Mouse (Mus musculus) hematopoietic multipotent progenitor cell, adult 10-12 weeks (in vitro differentiated cells): ENCODE data around the gene Ssu2. TPM values are rescaled to one million over a fixed set of nuclear protein-coding genes. Genes with fewer than 3 reads are reported as not detected.

Source experiments
- polyA plus RNA-seq: library from polyadenylated mRNA; stranded (reverse); fragments of >175 nt; gene quantifications from 2 replicates; pipeline ENCODE4 v1.2.3, GENCODE M21; 2012; ENCODE audit warnings: low replicate concordance

Ssu2 gene
- polyA plus RNA-seq = not detected in 2 replicates

DNA sequence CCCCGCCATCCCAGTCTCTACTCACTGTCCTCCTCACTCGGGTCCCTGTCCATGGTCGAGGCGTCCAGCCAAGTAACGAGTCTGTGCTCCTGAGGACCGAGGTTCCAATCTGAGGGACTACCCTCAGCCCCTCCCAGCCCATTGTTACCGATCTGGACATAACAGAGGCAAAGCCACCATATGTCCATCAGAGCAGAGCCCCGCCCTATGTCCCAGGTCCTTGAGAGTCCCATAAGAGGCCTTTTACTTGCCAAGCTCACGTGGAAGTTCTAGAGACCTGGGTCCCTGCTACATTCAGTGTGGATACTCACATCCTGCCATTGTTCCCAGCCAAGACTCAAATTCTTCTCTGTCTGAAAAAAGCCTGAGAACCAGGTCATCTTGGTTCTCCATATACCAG is at the start of gene Ssu2:
Ssu2 (minus strand) TSS at position 77 of the 400 bp plus-strand sequence.

Other genes starting within 250 kb of the Ssu2 start
- gene Lmcd1, start 114.3 kb downstream of the Ssu2 start, polyA plus RNA-seq = 0.13 and 2.0 TPM in 2 replicates
- gene Cav3, start 71.5 kb upstream of the Ssu2 start, polyA plus RNA-seq = not detected in 2 replicates
- gene Oxtr, start 101.9 kb upstream of the Ssu2 start, polyA plus RNA-seq = not detected in 2 replicates